Mouse (Mus musculus) neutrophil, adult 59 days (primary cell): ENCODE data around the gene Tcn2. TPM values are rescaled to one million over a fixed set of nuclear protein-coding genes. Genes with fewer than 3 reads are reported as not detected.

Experiments
- total RNA-seq, 2 experiments: library from RNA; stranded (reverse); gene quantifications; 1 replicate in 1 of 2; 2 replicates in 1 of 2; pipeline ENCODE4 v1.2.4; 2023

The Tcn2 gene
- total RNA-seq: 100 to 1,000 TPM; 171 to 175 TPM

GRCm38 (mm10) chr11:3931511-3932211, at the start of gene Tcn2:
Gene Tcn2 (minus strand): TSS chr11:3932159.

DNA sequence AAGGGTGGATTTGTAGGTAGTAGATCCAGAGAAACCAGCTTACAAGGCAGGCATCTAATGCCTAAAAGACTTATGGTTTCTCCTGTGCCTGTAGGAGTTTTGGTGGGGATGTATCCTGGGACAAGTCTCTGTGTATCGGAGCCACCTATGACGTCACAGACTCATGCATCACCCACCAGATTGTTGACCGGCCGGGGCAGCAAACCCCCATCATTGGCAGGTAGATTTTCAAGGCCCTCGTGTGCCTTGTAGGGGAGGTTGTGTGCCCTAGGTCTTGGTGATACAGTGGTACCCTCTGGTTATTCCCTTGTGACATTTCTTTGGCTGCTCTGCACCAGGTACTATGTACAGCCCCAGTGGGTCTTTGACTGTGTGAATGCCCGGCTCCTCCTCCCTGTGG, 44.7 kb upstream of the Tcn2 start, which contains the start of gene 4930556J24Rik:
Gene 4930556J24Rik (minus strand): TSS at position 101 of the 400 bp plus-strand sequence.

DNA sequence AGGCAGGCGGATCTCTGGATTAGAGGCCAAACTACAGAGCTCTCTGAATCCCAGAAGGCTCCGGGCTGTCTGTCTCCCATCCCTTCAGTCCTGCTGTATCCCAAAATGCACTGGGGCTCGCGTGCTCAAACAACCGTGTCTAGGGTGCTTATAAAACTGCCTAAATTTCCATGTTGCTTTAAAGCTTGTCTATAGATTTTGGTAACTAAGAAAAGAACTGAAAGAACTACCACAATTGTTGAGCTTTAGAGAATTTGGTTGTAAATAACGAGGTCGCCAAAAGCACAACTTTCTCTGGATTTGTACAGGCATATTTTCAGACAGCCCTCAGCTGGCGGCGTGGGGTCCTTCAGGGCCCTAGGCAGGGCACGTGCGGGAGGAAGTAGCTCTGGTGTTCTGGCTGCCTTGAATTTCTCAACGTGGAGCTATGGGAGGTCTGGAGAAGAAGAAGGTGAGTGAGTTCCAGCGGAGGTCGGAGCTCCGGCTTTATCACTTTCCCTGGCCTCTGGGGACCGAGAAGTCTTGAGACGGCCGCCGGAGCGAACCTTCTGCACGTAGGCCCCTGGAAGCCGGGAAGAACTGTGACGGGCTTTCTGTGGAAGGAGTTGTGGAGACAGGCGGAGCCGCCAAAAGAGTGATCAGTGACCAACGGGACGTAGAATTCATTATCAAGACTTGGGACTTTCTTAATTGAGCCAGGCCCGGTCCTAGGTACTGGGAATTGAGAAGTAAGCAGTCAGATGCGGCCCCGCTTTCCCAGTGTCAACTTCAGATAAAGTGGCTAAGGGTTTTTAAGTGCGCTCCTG, 31.9 kb upstream of the Tcn2 start, which contains the start of gene Pes1:
Gene Pes1 (plus strand): TSS at position 366 of the 806 bp plus-strand sequence.

DNA sequence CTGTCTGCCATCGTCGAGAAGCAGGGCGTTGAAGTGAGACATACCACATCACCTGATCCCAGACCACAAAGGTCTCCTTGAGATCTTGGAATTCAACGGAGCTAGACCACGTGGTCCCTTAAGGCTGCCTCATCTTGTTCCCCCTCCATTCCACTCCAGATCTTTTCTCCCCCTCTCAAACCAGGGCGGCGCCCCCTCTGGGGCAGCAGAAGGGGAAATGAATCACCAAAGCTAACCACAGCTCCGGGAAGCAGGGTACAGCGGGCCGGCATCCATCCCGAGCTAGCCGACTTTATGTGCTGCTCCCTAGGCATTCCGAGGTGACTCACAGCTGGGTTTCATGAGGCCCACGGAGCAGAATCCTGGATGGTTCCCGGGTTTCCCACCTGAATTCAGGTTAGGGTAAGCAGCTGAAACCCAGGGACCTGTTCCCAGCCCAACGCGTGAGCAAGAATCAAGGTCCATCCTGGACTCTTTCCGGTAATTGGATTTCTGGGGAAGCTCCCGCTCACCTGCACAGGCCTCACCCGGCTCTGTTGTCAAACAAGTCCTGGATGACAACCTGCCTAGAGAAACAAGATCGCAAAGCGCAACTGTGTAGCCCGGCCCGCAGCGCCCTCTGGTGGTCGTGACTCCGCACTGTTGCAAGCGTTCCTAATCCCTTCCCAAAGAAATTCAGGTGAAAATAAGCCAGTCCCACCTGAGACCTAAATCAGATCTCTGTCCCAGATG, 17.7 kb downstream of the Tcn2 start, which contains the start of gene Slc35e4:
Gene Slc35e4 (minus strand): TSS at position 556 of the 732 bp plus-strand sequence.

DNA sequence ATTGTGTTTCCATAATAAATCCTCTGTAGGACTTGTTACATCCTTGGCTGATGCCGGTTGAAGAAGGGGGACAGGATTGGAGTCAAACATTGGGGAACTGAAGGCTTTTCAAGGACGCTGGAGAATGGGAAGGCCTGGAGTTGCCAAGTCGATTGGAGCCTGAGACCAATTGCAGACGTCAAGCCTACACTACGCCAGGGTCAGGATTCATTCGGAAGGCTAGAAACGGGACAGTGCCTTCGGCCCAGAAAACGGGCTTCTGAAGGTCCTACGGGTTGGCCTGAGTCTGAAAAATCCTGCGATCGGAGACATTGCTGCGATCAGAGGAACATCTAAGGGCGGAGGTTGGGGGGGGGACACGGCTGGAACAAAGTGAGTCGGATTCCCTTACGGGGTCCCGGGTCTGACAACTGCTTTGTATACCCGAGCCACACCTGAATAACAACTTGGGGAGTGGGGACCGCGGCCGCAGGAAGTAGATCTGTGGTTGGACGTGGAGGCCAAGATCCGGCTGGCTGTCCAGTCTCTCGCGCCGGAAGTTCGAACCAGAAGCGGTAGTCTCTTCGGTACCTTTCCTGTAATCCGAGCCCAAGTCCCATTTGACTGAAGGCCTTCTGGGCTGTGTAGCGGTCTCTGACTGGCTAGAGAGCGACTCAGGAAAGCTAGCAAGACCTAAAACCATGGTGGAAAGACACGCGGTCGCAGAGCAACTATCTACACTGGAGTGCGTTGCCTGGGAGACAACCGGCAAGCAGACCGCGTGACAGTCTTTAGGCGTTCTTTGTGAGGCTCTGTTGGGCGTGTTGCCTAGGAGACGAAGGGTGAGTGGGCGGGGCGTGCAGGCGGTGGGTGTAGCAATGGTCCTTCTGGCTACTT, 37.3 kb downstream of the Tcn2 start, which contains the start of the genes 4921536K21Rik and Dusp18:
Gene 4921536K21Rik (minus strand): TSS at position 693 of the 876 bp plus-strand sequence.
Gene Dusp18 (plus strand): TSS at position 835 of the 876 bp plus-strand sequence.

Other genes with a start within 250 kb of the Tcn2 start
- not detected for gene Osbp2, start 68.3 kb downstream of the Tcn2 start, total RNA-seq
- gene 4921536K21Rik, start 37.1 kb downstream of the Tcn2 start, total RNA-seq: under 1 TPM; 0.46 to 0.49 TPM
- gene Dusp18, start 36.9 kb downstream of the Tcn2 start, total RNA-seq: 1 to 10 TPM; 5.1 TPM
- gene Slc35e4, start 17.5 kb downstream of the Tcn2 start, total RNA-seq: 10 to 100 TPM in 1 of 2 experiments, 1 to 10 TPM in 1; 9.0 to 13.4 TPM
- gene Pes1, start 31.8 kb upstream of the Tcn2 start, total RNA-seq: 10 to 100 TPM; 28.1 to 32.8 TPM
- not detected for gene 4930556J24Rik, start 44.6 kb upstream of the Tcn2 start, total RNA-seq
- under 1 TPM in 1 of 2 experiments, not detected in 1; 0.22 TPM for gene Gal3st1, start 51.5 kb upstream of the Tcn2 start, total RNA-seq
- gene Sec14l4, start 99.3 kb upstream of the Tcn2 start, total RNA-seq: not detected
- gene Sec14l3, start 132.7 kb upstream of the Tcn2 start, total RNA-seq: not detected
- 1 to 10 TPM; 1.1 to 1.9 TPM for gene Mtfp1, start 163.3 kb upstream of the Tcn2 start, total RNA-seq
- gene Sec14l2, start 191.3 kb upstream of the Tcn2 start, total RNA-seq: 1 to 10 TPM; 1.2 to 5.2 TPM
- gene Rnf215, start 203.0 kb upstream of the Tcn2 start, total RNA-seq: 10 to 100 TPM; 11.5 to 14.2 TPM
- 1 to 10 TPM in 1 of 2 experiments, under 1 TPM in 1; 0.77 to 1.2 TPM for gene Ccdc157, start 228.1 kb upstream of the Tcn2 start, total RNA-seq
- 10 to 100 TPM; 33.6 to 39.2 TPM for gene Sf3a1, start 228.2 kb upstream of the Tcn2 start, total RNA-seq